Mouse (Mus musculus) heart, embryonic 12.5 days (tissue): Measurements from ENCODE around the gene Zfp771. TPM values are rescaled to one million over a fixed set of nuclear protein-coding genes. Genes with fewer than 3 reads are reported as not detected.

Source experiments
- ATAC-seq: fragments of 200-750 bp; cut with Nextera tagmentation; 2 replicates; pipeline ENCODE4 v1.8.0; 2017; ENCODE audit warnings: moderate TSS enrichment, moderate library complexity; ENCODE audit not compliant: insufficient number of reproducible peaks, low FRiP score
- H3K27ac ChIP-seq: fragments of 300-500 bp; sonication (generic); 2 replicates; pipeline ENCODE4 v1.5.1; 2016; ENCODE audit warnings: mild to moderate bottlenecking, moderate library complexity; ENCODE audit not compliant: poor library complexity, severe bottlenecking
- H3K27me3 ChIP-seq: fragments of 300-500 bp; sonication (generic); replicated peaks from 2 replicates; pipeline ENCODE4 v1.6.1; 2016; ENCODE audit warnings: mild to moderate bottlenecking, moderate library complexity
- H3K36me3 ChIP-seq: fragments of 300-500 bp; sonication (generic); 2 replicates; pipeline ENCODE4 v1.6.1; 2016; ENCODE audit warnings: mild to moderate bottlenecking, moderate library complexity
- H3K4me1 ChIP-seq: fragments of 300-500 bp; sonication (generic); replicated peaks from 2 replicates; pipeline ENCODE4 v1.6.1; 2016; ENCODE audit warnings: mild to moderate bottlenecking
- H3K4me2 ChIP-seq: fragments of 300-500 bp; sonication (generic); 2 replicates; pipeline ENCODE4 v1.6.1; 2016; ENCODE audit warnings: mild to moderate bottlenecking, moderate library complexity
- H3K4me3 ChIP-seq: fragments of 300-500 bp; sonication (generic); 2 replicates; pipeline ENCODE4 v1.5.1; 2016; ENCODE audit warnings: mild to moderate bottlenecking
- H3K9ac ChIP-seq: fragments of 300-500 bp; sonication (generic); 2 replicates; pipeline ENCODE4 v1.6.1; 2016; ENCODE audit warnings: mild to moderate bottlenecking, moderate library complexity
- H3K9me3 ChIP-seq: fragments of 300-500 bp; sonication (generic); replicated peaks from 2 replicates; pipeline ENCODE4 v1.6.1; 2016; ENCODE audit warnings: mild to moderate bottlenecking, moderate library complexity
- WGBS: fragments of 180-500 bp; shearing (Covaris S2); methylation state at CpG from one replicate; pipeline ENCODE4 v1.1.7; 2016; 5-methylcytosine and 5-hydroxymethylcytosine counted together
- polyA plus RNA-seq: library from polyadenylated mRNA; unstranded; fragments of >200 nt; fragmentation: Nextera tagmentation; extraction: Ambion mirVana; gene quantifications from 2 replicates; pipeline ENCODE4 v1.2.1, GENCODE M21; 2016

Gene Zfp771
- polyA plus RNA-seq, 1 experiment from 2014 or later, result 34.4 TPM

- Histone ChIP-seq H3K27ac (peak overlapping the region; percentile 4; the same call in 1 of the 2 replicates), H3K4me2 (no peak overlapping the region; the same call in 1 of the 2 replicates), H3K36me3 (no peaks in the 10 kb centered on the region), H3K9ac (0 out of 2 replicates have a peak overlapping the region, but pooled peaks have one; percentile 8), H3K4me3 (no peak overlapping the region), H3K27me3 (no peaks in the 10 kb centered on the region), H3K4me1 (peaks cover 40% of the 10 kb centered on the region), H3K9me3 (no peaks in the 10 kb centered on the region)
- ATAC-seq, result no peak
- WGBS, result 57% methylated on average over 5 of the region's 5 CpGs
These were observed 32.9 kb upstream of the Zfp771 start for GRCm38 (mm10) chr7:127211014-127211745.

- Histone ChIP-seq H3K4me1 (peaks cover 44% of the 10 kb centered on the region), H3K9me3 (no peaks in the 10 kb centered on the region), H3K27me3 (no peaks in the 10 kb centered on the region), H3K36me3 (no peaks in the 10 kb centered on the region), H3K27ac (no peak overlapping the region), H3K9ac (no peak overlapping the region), H3K4me2 (no peak overlapping the region), H3K4me3 (no peak overlapping the region)
- WGBS, result 87% methylated on average over 12 of the region's 12 CpGs
- no peak for ATAC-seq
These were observed 31.4 kb upstream of the Zfp771 start for GRCm38 (mm10) chr7:127212432-127213250.

DNA sequence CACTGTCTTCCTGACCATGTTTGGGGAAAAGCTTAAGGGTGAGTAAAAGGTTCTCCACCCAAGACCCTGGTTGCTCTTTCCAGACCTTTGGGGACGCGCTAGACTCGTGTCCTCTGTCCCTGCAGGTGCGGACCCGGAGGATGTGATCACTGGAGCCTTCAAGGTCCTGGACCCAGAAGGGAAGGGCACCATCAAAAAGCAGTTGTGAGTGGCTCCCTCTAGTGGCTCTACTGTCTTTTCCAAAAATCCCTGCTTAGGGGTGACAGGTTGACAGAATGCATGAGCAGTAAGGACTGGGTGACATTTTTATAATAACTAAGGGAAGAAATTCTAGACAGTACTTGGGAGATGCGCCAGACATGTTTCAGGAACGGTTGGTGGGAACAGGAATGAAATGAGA, 30.6 kb upstream of the Zfp771 start:
- no peak overlapping the region for H3K27ac ChIP-seq

GRCm38 (mm10) chr7:127213930-127214329, 30.1 kb upstream of the Zfp771 start:
- H3K4me2 ChIP-seq, result peak overlapping the region; percentile 71
- H3K9me3 ChIP-seq, result no peaks in the 10 kb centered on the region
- no peak overlapping the region for H3K9ac ChIP-seq
- H3K36me3 ChIP-seq, result no peaks in the 10 kb centered on the region
- no peak overlapping the region for H3K4me3 ChIP-seq
- no peak overlapping the region for H3K27ac ChIP-seq
- peaks cover 54% of the 10 kb centered on the region for H3K4me1 ChIP-seq
- no peaks in the 10 kb centered on the region for H3K27me3 ChIP-seq
- ATAC-seq, result no peak
- 55% methylated on average over 12 of the region's 12 CpGs for WGBS

More for the DNA sequence above, 30.6 kb upstream of the Zfp771 start:
- Histone ChIP-seq H3K36me3 (no peaks in the 10 kb centered on the region), H3K9me3 (no peaks in the 10 kb centered on the region), H3K9ac (no peak overlapping the region), H3K4me2 (no peak overlapping the region), H3K27me3 (no peaks in the 10 kb centered on the region), H3K4me3 (no peak overlapping the region), H3K4me1 (peaks cover 52% of the 10 kb centered on the region)
- ATAC-seq, result no peak
- WGBS, result 40% methylated on average over 7 of the region's 7 CpGs

GRCm38 (mm10) chr7:127214521-127214920, 29.6 kb upstream of the Zfp771 start:
- Histone ChIP-seq H3K4me3 (peak overlapping the region; percentile 44), H3K27ac (no peak overlapping the region), H3K36me3 (no peaks in the 10 kb centered on the region), H3K27me3 (no peaks in the 10 kb centered on the region), H3K4me2 (peak overlapping the region; percentile 71), H3K9ac (peak overlapping the region; percentile 67), H3K4me1 (peaks cover 51% of the 10 kb centered on the region), H3K9me3 (no peaks in the 10 kb centered on the region)
- WGBS, result 22% methylated on average over 21 of the region's 21 CpGs
- no peak for ATAC-seq

DNA sequence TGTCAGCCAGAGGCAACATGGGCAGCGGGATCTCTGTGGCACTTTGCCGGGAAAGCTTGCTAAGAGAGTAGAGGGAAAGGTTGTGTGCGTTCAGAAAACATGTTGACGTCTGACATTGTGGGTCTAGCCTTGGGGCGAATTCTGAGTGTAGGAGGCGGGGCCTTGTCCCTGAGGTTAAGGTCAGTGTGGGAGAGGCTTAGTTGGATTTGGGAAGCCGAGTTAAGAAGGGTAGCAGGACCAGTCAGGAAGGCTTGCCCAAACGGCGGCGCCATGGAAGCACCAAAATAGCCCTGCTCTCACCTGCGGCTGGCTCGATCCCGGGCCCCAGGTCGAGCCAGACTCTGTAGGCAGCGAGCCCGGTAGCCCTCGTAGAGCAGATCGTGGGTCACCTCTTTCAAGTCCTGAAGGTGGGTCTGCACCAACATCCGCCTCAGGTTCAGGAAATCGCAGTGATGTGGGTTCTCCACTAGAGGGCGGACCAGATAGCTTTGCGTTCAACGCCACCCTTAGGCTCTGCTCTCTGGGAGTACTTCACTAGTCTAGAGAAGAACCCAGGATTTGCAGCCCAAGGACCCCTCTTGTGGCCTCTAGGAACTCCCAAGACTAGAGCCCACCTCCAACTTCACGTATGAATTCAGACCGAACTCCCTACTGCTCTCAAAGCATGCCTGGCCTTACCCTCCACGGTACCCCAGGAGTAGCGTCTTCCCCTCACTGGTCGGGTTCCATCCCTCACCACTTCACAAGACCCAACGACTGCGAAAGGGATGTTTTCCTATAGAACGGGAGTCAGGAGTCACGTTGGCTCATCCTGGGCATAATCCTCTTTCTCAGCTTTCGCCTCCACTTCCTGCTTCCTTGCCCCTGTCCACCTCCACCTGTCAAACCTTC, 28.8 kb upstream of the Zfp771 start:
- Histone ChIP-seq H3K9ac (peak overlapping the region; percentile 67), H3K27ac (no peak overlapping the region), H3K36me3 (no peaks in the 10 kb centered on the region), H3K4me2 (peak overlapping the region; percentile 71), H3K9me3 (no peaks in the 10 kb centered on the region), H3K4me3 (peak overlapping the region; percentile 44), H3K4me1 (peaks cover 50% of the 10 kb centered on the region), H3K27me3 (no peaks in the 10 kb centered on the region)
- 20% methylated on average over 33 of the region's 33 CpGs for WGBS
- peak; percentile 23; the same call in 1 of the 2 replicates for ATAC-seq

DNA sequence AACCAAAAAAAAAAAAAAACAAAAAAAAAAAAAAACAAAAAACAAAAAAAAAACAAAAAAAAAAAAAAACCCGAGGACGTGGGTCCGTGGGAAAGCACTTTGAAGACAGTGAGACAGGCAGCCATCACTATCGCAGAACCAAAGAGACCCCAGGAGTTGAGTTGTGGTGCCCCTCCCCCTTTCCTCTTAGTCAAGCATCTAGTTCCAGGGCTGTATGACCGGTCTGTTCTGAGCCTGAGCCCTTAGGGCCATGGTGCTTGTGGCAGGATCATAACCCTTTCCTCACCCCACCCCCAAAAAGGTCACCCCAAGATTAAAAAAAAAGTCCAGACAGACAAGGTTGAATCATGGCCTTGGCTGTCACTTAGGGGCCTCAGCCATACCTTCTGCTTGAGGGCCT, 27.8 kb upstream of the Zfp771 start:
- peaks cover 46% of the 10 kb centered on the region for H3K4me1 ChIP-seq
- no peak overlapping the region for H3K27ac ChIP-seq
- 73% methylated on average over 5 of the region's 5 CpGs for WGBS

DNA sequence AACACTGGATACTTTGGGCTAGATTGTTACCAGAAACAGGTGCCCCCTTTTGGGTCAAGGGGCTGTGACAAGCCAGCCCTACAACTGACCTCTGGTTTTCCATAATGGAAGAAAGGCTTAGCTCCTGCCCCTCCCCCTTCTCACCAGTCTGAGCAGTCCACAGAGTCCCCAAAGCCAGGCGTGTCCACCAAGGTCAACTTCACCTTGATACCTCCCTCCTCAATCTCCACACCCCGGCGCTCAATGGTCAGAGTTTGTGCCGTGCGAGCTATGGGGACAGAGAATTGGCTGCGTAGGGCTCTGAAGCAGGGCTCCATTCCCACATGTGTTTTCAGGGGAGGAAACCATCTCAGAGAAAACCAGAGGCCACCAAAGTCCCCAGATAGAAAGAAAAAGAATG, 26.6 kb upstream of the Zfp771 start:
- peaks cover 43% of the 10 kb centered on the region for H3K4me1 ChIP-seq
- WGBS, result 47% methylated on average over 6 of the region's 6 CpGs
- no peaks in the 10 kb centered on the region for H3K9me3 ChIP-seq
- ATAC-seq, result peak; percentile 24
- peak overlapping the region; percentile 76 for H3K27ac ChIP-seq
- no peak overlapping the region for H3K4me3 ChIP-seq
- no peak overlapping the region for H3K9ac ChIP-seq
- peak overlapping the region; percentile 32 for H3K4me2 ChIP-seq
- H3K27me3 ChIP-seq, result no peaks in the 10 kb centered on the region
- no peaks in the 10 kb centered on the region for H3K36me3 ChIP-seq

More for the DNA sequence above, 27.8 kb upstream of the Zfp771 start:
- no peaks in the 10 kb centered on the region for H3K36me3 ChIP-seq
- ATAC-seq, result no peak
- H3K4me3 ChIP-seq, result no peak overlapping the region
- no peak overlapping the region for H3K9ac ChIP-seq
- H3K9me3 ChIP-seq, result no peaks in the 10 kb centered on the region
- no peak overlapping the region for H3K4me2 ChIP-seq
- no peaks in the 10 kb centered on the region for H3K27me3 ChIP-seq

GRCm38 (mm10) chr7:127217901-127218642, 26.0 kb upstream of the Zfp771 start:
- WGBS, result 56% methylated on average over 10 of the region's 10 CpGs
- H3K9ac ChIP-seq, result no peak overlapping the region
- peak; percentile 33; the same call in 1 of the 2 replicates for ATAC-seq

GRCm38 (mm10) chr7:127218670-127219069, 25.4 kb upstream of the Zfp771 start:
- H3K4me1 ChIP-seq, result peaks cover 43% of the 10 kb centered on the region
- H3K27ac ChIP-seq, result peak overlapping the region; percentile 76
- no peaks in the 10 kb centered on the region for H3K27me3 ChIP-seq
- H3K36me3 ChIP-seq, result no peaks in the 10 kb centered on the region
- no peak overlapping the region for H3K9ac ChIP-seq
- H3K4me2 ChIP-seq, result no peak overlapping the region
- 84% methylated on average over 4 of the region's 4 CpGs for WGBS
- H3K9me3 ChIP-seq, result no peaks in the 10 kb centered on the region
- ATAC-seq, result 0 out of 2 replicates have a peak, but pooled peaks have one; percentile 15
- H3K4me3 ChIP-seq, result no peak overlapping the region

More at GRCm38 (mm10) chr7:127217901-127218642, 26.0 kb upstream of the Zfp771 start:
- no peaks in the 10 kb centered on the region for H3K9me3 ChIP-seq
- peak overlapping the region; percentile 76 for H3K27ac ChIP-seq
- peak overlapping the region; percentile 32 for H3K4me2 ChIP-seq
- H3K4me1 ChIP-seq, result peaks cover 43% of the 10 kb centered on the region
- no peaks in the 10 kb centered on the region for H3K36me3 ChIP-seq
- H3K4me3 ChIP-seq, result no peak overlapping the region
- no peaks in the 10 kb centered on the region for H3K27me3 ChIP-seq
